Mouse (Mus musculus) layer of hippocampus, postnatal 14 days (tissue): ENCODE measurements around the gene Sap18b. TPM values are rescaled to one million over a fixed set of nuclear protein-coding genes. Genes with fewer than 3 reads are reported as not detected.
"Not testable (repeated sequence)": the region's sequence is repeated elsewhere in the genome, so short reads cannot be mapped to it uniquely, and the experiment has no call there.

Experiments
- DNase-seq, 2 experiments: peaks; one replicate each; pipeline ENCODE4 v3.0.0; 2021 to 2022; ENCODE audit warnings: low spot score in 2 of 2, mixed read lengths in 1 of 2
- long read RNA-seq, 2 experiments: library from polyadenylated mRNA; stranded (forward); transcript quantifications; one replicate each; pipeline ENCODE4 v2.0.0; 2021
- total RNA-seq, 2 experiments: library from RNA; stranded (reverse); gene quantifications; 2 replicates each; pipeline ENCODE4 v1.2.3; 2021

Gene Sap18b
- total RNA-seq: 100 to 1,000 TPM; 131 to 161 TPM
- long read RNA-seq, experiment 1, transcript Sap18b-201 (1 exons, 789 nt): major isoform, 31 of 31 reads
- long read RNA-seq, experiment 1, partial matches to known transcripts: 0 of 31 reads
- long read RNA-seq, experiment 1, other reads (novel, unspliced or antisense): 0 of 31 reads
- long read RNA-seq, experiment 2, transcript Sap18b-201 (1 exons, 789 nt): major isoform, 67 of 67 reads
- long read RNA-seq, experiment 2, partial matches to known transcripts: 0 of 67 reads
- long read RNA-seq, experiment 2, other reads (novel, unspliced or antisense): 0 of 67 reads

GRCm38 (mm10) chr8:95825162-95825561 lies at the start of gene Sap18b:
TSS of gene Sap18b (plus strand) at chr8:95825346.
- DNase-seq: not testable (repeated sequence)

- DNase-seq: no peak
Observed at GRCm38 (mm10) chr8:95781085-95781484, 44.1 kb upstream of the Sap18b start.

GRCm38 (mm10) chr8:95781775-95782174 lies 43.4 kb upstream of the Sap18b start:
- DNase-seq: no peak

- DNase-seq: no peak
Observed at GRCm38 (mm10) chr8:95782628-95783027, 42.5 kb upstream of the Sap18b start.

GRCm38 (mm10) chr8:95785591-95785990 lies 39.6 kb upstream of the Sap18b start:
- DNase-seq: no peak

- not testable (repeated sequence) for DNase-seq
Observed at GRCm38 (mm10) chr8:95795333-95796061, 29.6 kb upstream of the Sap18b start.

GRCm38 (mm10) chr8:95799117-95799516 lies 26.0 kb upstream of the Sap18b start:
- no peak for DNase-seq

GRCm38 (mm10) chr8:95799891-95800290 lies 25.3 kb upstream of the Sap18b start:
- no peak for DNase-seq

- DNase-seq: no peak
Observed at GRCm38 (mm10) chr8:95800353-95800752, 24.8 kb upstream of the Sap18b start.

- no peak for DNase-seq
Observed at GRCm38 (mm10) chr8:95801476-95802064, 23.6 kb upstream of the Sap18b start.

GRCm38 (mm10) chr8:95802231-95802630 lies 22.9 kb upstream of the Sap18b start:
- no peak for DNase-seq

GRCm38 (mm10) chr8:95805482-95805881 lies 19.7 kb upstream of the Sap18b start:
- no peak for DNase-seq

GRCm38 (mm10) chr8:95806461-95807191 lies 18.5 kb upstream of the Sap18b start:
- peak; percentile 7 to 20 for DNase-seq

- peak; percentile 99 for DNase-seq
Observed at GRCm38 (mm10) chr8:95807331-95807843, 17.8 kb upstream of the Sap18b start, which contains the start of gene Cnot1. TSS of gene Cnot1 (minus strand) at chr8:95807464.

GRCm38 (mm10) chr8:95807861-95808260 lies 17.3 kb upstream of the Sap18b start:
- DNase-seq: peak; percentile 91 to 97

- no peak for DNase-seq
Observed at GRCm38 (mm10) chr8:95808631-95809030, 16.5 kb upstream of the Sap18b start.

- no peak for DNase-seq
Observed at GRCm38 (mm10) chr8:95809116-95809515, 16.0 kb upstream of the Sap18b start.

GRCm38 (mm10) chr8:95810184-95810591 lies 15.0 kb upstream of the Sap18b start:
- DNase-seq: no peak

GRCm38 (mm10) chr8:95816044-95816708 lies 9.0 kb upstream of the Sap18b start:
- DNase-seq: no peak

- no peak for DNase-seq
Observed at GRCm38 (mm10) chr8:95817597-95817996, 7.5 kb upstream of the Sap18b start.

GRCm38 (mm10) chr8:95818211-95818610 lies 6.9 kb upstream of the Sap18b start:
- no peak for DNase-seq
